Mouse (Mus musculus) CH12.LX (cell line): ENCODE measurements around the gene Phykpl.

Experiments
- CHD2 ChIP-seq: IDR thresholded peaks from 2 replicates; pipeline ENCODE4 v1.6.1; 2011; ENCODE audit warnings: low read length, improper control_type of control experiment
- CTCF ChIP-seq, 2 experiments: IDR thresholded peaks in 1 of 2; conservative IDR thresholded peaks in 1 of 2; 2 replicates each; pipeline ENCODE4 v1.5.1; 2011 to 2012; ENCODE audit warnings: low read depth in 2 of 2, low read length in 2 of 2, improper control_type of control experiment in 1 of 2, inconsistent platforms in 1 of 2, mild to moderate bottlenecking in 1 of 2, moderate library complexity in 1 of 2
- EP300 ChIP-seq: IDR thresholded peaks from 2 replicates; pipeline ENCODE4 v1.6.1; 2011; ENCODE audit warnings: low read length, improper control_type of control experiment
- GABPA ChIP-seq: IDR thresholded peaks from 2 replicates; pipeline ENCODE4 v1.6.1; 2012; ENCODE audit warnings: low read depth, low read length, improper control_type of control experiment, inconsistent platforms; ENCODE audit not compliant: insufficient replicate concordance
- JUN ChIP-seq: IDR thresholded peaks from 2 replicates; pipeline ENCODE4 v1.6.1; 2011; ENCODE audit warnings: low read depth, mild to moderate bottlenecking, low read length, improper control_type of control experiment, moderate library complexity; ENCODE audit not compliant: insufficient read depth
- JUND ChIP-seq: conservative IDR thresholded peaks from 2 replicates; pipeline ENCODE4 v1.6.1; 2011; ENCODE audit warnings: low read depth, low read length, improper control_type of control experiment
- POLR2A ChIP-seq: IDR thresholded peaks from 2 replicates; pipeline ENCODE4 v1.6.1; 2011; ENCODE audit warnings: low read depth, mild to moderate bottlenecking, improper control_type of control experiment, low read length
- POLR2AphosphoS2 ChIP-seq: IDR thresholded peaks from 2 replicates; pipeline ENCODE4 v1.6.1; 2011; ENCODE audit warnings: low read depth, low read length, improper control_type of control experiment
- SMC3 ChIP-seq: IDR thresholded peaks from 2 replicates; pipeline ENCODE4 v1.6.1; 2011; ENCODE audit warnings: low read depth, low read length, improper control_type of control experiment
- ZC3H11A ChIP-seq: IDR thresholded peaks from 2 replicates; pipeline ENCODE4 v1.6.1; 2012; ENCODE audit warnings: low read depth, mild to moderate bottlenecking, inconsistent platforms, low read length, improper control_type of control experiment
- ZNF384 ChIP-seq: IDR thresholded peaks from 2 replicates; pipeline ENCODE4 v1.6.1; 2012; ENCODE audit warnings: low read depth, low read length, improper control_type of control experiment, inconsistent platforms

- TF ChIP-seq CTCF (conservative IDR thresholded peaks at IDR 0.05 in 1 of 2, IDR thresholded peaks at IDR 0.05 in 1 of 2; ENCODE audit: low read depth in 2 of 2, low read length in 2 of 2) (no peak), ZNF384 (no peak), EP300 (no peak), POLR2A (no peak; the same call in 1 of the 2 replicates), GABPA (no peak), POLR2AphosphoS2 (no peak), ZC3H11A (no peak), CHD2 (no peak), JUN (no peak), SMC3 (no peak), JUND (no peak)
Observed at GRCm38 (mm10) chr11:51627907-51628306, 43.4 kb downstream of the Phykpl start.
